Mouse (Mus musculus) neutrophil, adult 83 days (primary cell): Measurements from ENCODE around the gene Ins2. TPM values are rescaled to one million over a fixed set of nuclear protein-coding genes. Genes with fewer than 3 reads are reported as not detected.

ENCODE experiments used
- total RNA-seq, 2 experiments: library from RNA; stranded (reverse); gene quantifications; one replicate each; pipeline ENCODE4 v1.2.4; 2023

The Ins2 gene
- total RNA-seq: not detected

DNA sequence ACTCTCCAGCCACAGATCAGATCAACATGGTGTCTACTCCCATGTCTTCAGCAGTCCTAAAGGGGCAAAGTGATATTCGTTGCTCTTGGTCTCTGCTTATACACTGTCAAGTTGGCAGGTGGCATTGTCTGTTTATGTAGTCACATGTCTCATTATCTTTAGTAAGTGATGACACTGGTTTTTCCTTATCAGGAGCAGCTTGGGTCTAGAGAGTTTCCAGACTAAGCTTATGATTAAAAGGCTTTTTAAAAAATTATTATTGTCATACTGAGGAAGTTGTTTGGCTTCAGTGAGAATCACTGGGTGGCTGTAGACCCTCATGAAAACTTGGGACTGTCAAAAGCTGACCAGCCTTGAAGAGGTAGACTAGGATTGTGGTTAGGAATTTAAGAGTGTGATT lies at the start of gene Ins2:
Gene Ins2, minus strand, starts transcription at position 101 of the 400 bp plus-strand sequence.

DNA sequence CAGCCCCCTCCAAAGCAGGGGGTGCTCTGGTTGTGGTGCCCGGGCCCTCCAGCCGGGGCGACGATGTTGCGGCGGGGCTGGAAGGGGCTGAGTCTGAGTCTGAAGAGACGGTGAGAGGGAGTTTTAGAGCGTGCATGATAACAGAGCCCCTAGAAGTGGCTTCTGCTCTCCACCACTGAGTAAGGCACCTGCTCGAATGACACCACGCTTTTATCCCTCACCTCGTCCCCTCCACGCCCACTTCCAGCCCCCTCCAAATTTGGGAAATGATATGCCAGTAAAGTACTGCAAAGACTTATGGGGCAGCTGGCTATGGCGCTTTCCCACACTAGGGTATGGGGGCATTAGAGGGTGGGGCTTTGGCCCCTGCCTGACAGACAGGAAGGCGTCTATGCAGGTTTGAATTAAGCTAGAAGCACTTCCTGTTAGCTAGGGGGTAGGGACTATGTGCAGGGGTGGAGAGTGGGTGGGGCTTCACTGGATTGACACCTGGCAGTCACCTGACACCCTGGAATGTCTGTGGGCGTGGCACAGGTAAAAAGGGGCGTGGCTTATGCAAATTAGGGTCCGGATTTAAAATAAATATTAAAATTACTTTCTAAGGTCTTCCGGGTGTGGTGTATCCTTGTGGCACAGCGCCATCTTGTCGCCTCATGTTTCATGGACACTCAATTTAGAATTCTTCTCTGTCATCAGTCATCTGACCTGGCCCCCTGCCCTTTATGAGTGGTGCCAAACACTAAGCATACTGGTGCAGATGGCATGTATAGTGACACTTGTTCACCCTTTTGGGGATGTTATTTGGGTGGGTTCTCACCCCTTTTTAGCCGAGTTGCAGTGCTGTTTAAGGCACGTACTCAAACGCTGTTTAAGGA lies 73.2 kb downstream of the Ins2 start, which contains the start of gene Gm49394:
Gene Gm49394, minus strand, starts transcription at position 192 of the 875 bp plus-strand sequence.

DNA sequence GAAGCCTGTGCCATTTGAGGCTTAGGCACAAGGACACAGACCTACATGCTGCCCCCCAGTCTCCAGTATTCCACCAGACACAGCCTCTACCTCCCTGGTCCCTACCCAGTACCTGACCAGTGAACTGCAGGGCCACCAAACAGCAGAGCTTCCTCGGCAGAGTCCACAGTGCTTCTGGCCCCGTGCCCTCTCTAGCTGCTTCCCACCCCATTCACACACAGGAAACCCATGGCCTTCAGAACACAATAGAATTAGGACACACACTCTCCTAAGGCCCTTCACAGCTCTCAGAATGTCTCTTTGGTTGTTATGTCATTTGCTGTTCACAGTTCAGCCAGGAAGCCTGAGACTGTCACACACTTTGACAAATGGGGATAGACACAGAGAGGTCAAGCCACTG lies 76.5 kb downstream of the Ins2 start, which contains the start of gene Igf2:
Gene Igf2, minus strand, starts transcription at position 158 of the 400 bp plus-strand sequence.

Other genes starting within 250 kb of the Ins2 start
- 10 to 100 TPM; 17.8 to 18.5 TPM for gene Tnnt3, start 244.5 kb downstream of the Ins2 start, total RNA-seq
- 1 to 10 TPM; 1.1 TPM for gene Mrpl23, start 210.7 kb downstream of the Ins2 start, total RNA-seq
- gene Igf2, start 76.6 kb downstream of the Ins2 start, total RNA-seq: not detected
- not detected for gene Gm49394, start 73.4 kb downstream of the Ins2 start, total RNA-seq
- gene Th, start 187.7 kb upstream of the Ins2 start, total RNA-seq: not detected
- 1 to 10 TPM; 2.4 to 2.5 TPM for gene Ascl2, start 225.9 kb upstream of the Ins2 start, total RNA-seq